Mouse (Mus musculus) gastrocnemius, adult 18-20 months (tissue): ENCODE results near the gene Cphx1. TPM values are rescaled to one million over a fixed set of nuclear protein-coding genes. Genes with fewer than 3 reads are reported as not detected.
"Not testable (repeated sequence)": the region's sequence is repeated elsewhere in the genome, so short reads cannot be mapped to it uniquely, and the experiment has no call there.

Source experiments
- DNase-seq: peaks from one replicate; pipeline ENCODE4 v3.0.0; 2021; ENCODE audit warnings: low spot score
- long read RNA-seq, 2 experiments: library from polyadenylated mRNA; stranded (forward); transcript quantifications; one replicate each; pipeline ENCODE4 v2.0.0; 2021
- total RNA-seq, 2 experiments: library from RNA; stranded (reverse); gene quantifications; 2 replicates each; pipeline ENCODE4 v1.2.3; 2021

The Cphx1 gene
- total RNA-seq: not detected
- long read RNA-seq, experiment 1: 0 reads
- long read RNA-seq, experiment 2: 0 reads

DNA sequence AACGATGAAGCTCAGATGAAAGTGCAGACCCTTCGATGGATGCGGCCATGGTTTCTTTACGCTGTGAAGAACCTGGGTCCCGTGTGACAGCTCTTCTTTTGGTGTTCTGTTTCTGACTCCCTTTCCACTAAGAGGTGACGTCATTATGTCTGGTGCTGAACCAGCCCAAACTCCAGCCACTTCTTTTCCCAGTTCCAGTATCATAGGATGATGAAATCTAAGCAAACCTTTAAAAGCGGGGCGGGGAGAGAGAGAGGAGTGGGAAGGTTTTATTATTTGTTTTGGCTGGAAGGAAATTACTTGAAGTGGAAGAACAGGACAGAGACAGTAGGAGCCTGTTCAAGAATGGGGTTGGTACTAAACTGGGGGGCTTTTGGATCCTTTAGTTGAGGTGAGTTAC is at the start of gene Cphx1:
Gene Cphx1 (plus strand): TSS at position 301 of the 400 bp plus-strand sequence.
- not testable (repeated sequence) for DNase-seq

DNA sequence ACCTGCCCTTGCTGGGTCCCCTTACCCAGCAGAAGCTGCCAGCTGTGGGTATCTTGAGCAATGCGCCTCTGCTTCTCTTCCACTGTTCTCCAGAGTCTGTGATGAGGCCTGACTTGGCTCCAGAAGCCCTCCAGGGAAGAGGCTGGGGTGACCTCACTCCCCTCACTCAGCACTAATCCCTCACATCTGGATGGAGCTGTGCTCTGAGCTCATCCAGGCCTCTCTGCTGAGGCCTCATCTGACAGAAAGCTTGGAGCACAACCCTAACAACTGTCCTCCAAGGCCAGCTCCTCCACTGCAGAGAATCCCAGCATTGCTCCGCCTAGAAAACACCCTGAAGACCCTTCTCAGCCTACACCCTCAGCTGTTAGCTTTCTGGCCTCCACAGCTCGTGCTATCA is 43.5 kb upstream of the Cphx1 start:
- not testable (repeated sequence) for DNase-seq

- DNase-seq: not testable (repeated sequence)
Measured at GRCm38 (mm10) chr14:25895686-25896085, 42.4 kb upstream of the Cphx1 start.

GRCm38 (mm10) chr14:25903000-25903399 is 35.1 kb upstream of the Cphx1 start, which contains the start of gene Plac9a:
Gene Plac9a, minus strand, starts transcription at chr14:25903100.
- DNase-seq: not testable (repeated sequence)

DNA sequence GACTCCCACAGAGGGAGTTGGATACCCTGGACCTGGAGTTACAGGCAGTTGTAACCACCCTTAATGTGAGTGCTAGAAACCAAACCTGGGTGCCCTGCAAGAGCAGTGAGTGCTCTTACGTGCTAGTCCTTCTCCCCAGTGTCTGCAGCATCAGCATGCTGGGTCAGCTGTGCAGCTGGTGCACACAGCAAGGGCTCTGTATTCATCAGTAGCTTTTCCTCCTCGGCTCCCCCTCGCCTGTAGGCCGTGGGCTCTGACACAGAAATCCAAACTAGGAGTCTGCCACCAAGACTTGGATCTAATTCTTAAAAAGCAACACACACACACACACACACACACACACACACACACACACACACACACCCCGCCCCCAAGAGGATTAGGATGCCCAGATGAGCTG is 32.9 kb upstream of the Cphx1 start:
- not testable (repeated sequence) for DNase-seq

DNA sequence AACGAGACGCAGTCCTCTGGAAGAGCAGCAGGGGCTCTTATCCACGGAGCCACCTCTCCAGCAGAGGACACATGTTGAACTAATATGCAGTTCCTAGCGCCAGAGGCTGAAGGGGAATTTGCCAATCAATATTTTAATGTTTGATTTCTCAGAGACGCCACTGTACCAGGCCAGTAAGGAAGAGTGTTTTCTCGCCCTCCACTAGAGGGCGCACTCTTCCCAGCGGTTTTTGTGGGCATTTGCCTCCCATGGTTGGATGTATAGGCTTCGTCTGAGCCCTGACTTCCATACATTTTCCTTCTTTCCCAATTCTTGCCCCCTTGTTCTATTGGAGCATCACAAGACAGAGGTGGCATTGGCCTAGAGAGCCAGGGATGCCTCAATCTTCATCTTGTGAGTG is 30.8 kb upstream of the Cphx1 start:
- DNase-seq: not testable (repeated sequence)

GRCm38 (mm10) chr14:25908976-25909375 is 29.1 kb upstream of the Cphx1 start:
- not testable (repeated sequence) for DNase-seq

GRCm38 (mm10) chr14:25918427-25919170 is 19.5 kb upstream of the Cphx1 start:
- not testable (repeated sequence) for DNase-seq

DNA sequence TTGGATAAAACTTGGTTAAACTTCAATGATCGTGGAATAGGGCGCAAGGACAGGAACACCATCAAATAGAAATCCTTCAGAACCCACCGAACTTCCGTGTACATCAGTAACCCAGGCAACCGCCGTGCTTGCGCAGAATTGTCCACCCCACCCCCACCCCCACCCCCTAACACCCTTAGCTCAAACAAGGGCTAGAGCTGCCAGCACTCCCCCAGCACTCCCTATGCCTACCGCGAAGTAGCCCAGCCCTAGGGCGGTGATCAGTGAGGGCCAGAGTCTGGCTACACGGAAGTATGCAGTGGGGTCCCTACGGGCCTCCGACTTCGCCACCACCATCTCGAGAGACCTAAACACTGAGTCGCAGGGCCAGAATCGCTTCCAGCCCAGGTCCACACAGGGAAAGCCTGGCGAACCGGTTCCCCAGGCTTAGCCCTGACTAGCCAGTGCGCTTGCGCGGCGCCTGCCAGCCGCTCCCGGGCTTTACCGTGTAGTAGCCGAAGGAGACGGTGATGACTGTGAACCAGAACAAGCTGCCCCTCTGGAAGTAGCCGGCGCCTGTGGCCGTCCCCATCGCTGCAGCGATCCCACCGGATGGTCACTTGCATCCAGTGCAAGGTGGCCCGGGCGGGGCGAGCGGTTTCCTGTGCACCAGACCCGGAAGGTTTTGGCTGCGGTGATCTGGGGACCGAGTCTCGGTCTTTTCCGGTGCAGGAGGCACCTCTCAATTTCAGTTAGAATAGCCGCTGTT is 11.1 kb upstream of the Cphx1 start:
- not testable (repeated sequence) for DNase-seq

DNA sequence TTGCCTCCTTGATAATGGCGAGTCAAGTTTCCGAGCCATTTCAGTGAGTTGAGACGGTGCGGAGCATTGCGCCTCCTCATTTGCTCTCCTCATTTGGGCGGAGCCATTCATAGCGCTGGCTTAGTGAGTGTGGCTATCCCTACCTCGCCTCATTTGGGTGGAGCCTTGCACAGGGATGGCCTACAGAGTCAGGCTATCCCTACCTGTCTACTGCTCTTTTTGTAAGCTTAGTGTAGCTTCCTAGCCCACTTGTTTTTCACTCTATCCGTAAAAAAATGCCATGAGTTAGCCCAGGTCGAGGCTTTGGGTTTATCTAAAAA is 10.6 kb upstream of the Cphx1 start, which contains the start of gene Tmem254a:
Gene Tmem254a (minus strand): TSS at position 111 of the 320 bp plus-strand sequence.
- not testable (repeated sequence) for DNase-seq

DNA sequence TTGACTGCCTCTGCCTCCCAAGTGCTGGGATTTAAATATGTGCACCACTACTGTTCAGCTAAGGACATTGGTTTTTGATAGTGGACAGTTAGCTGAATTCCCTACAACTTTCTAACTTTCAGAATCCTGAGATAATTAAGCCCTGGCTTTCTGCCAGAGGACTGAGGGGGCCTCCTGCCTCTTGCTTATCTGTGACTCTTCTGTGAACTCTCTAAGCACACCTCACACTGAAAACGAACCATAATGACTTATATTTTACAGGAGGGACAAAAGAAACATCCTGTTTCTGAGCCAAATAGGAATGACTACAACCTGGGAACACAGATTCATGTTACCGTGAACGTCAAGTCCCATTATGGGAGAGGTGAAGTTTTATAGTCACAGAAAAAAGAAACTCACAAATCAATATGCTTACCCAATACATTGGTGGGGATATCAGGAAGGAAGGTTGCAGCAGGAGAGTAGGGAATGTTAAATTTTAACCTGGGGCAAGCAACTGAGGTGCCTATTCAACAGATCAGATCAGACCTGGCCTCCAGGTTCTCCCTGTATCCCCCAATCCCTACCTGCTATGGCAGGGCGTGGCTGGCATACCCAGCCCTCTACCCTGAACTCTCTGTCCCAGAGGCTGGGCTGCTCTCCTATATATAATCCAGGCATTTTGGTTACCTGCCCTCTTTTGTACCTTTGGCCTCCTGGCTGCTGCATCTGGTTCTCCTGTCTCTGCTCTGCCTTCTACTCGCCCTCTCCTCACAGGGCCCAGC is 1.1 kb upstream of the Cphx1 start:
- not testable (repeated sequence) for DNase-seq

GRCm38 (mm10) chr14:25957861-25958260 is 19.8 kb downstream of the Cphx1 start:
- not testable (repeated sequence) for DNase-seq

DNA sequence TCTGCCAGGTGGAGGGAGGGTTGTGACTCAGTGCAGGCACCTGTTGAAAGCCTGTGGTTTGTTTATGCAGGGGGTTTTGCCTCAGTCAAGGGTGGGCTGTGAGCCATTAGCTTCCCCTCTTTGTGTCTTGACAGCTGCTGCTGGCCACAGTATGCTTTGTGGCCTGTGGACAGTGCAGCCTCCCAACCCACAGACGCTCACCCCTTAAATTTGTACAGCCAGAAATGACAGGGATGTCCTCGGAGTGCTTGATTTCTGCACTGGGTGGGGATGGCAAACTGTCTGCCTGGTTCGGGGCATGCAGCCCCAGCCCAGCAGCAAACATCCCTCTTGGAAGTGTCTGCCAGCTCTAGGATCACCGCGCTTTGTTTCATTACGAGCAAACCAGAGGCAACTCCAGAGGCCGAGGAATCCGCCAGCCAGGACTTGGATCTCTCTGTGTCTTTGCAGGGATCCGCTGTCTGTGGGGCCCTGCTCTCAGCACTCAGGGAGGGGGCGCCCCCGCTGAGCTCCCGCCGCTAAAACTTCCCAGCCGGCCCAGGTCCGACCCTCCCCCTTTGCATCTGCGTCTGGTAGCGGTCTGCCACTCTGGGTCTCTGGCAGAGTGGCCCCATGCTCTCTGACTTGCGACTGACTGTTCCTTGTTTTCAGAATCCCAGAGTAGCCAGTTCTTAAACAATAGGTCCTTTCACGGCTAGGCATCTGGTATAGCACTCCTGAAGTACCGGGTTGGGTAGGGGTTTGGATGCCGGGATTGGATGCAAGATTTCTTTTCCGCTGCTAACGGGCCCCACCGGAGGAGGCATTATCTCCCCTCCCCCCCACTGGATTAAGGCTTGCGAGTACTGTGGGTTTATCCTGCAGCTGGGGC is 40.5 kb downstream of the Cphx1 start, which contains the start of gene Duxbl1:
Gene Duxbl1 (plus strand): TSS at position 207 of the 871 bp plus-strand sequence.
- DNase-seq: not testable (repeated sequence)

GRCm38 (mm10) chr14:25979242-25979941 is 41.3 kb downstream of the Cphx1 start:
- DNase-seq: not testable (repeated sequence)

DNA sequence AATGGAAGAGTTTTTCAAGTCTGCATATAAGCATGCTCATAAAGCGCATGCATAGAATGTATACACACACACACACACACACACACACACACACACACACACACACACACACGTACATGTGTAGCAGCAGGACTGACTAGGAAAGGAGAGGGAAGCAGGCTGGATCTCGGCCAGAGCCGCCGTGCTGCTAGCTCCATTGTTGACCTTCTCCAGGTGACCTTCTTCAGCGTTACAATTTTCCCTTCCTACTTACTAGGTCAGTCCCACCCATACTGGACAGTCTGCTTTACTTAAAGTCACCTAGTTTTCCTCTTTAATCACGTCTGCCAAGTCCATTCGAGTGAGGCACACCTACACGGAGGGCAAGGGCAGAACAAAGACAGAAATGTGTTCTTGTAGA is 43.8 kb downstream of the Cphx1 start:
- not testable (repeated sequence) for DNase-seq

Other genes starting within 250 kb of the Cphx1 start
- gene Ppif, start 244.2 kb upstream of the Cphx1 start, total RNA-seq: 10 to 100 TPM; 27.3 to 33.8 TPM
- 10 to 100 TPM; 53.7 to 60.4 TPM for gene Zcchc24, start 169.3 kb upstream of the Cphx1 start, total RNA-seq
- 100 to 1,000 TPM; 100 to 102 TPM for gene Anxa11, start 96.1 kb upstream of the Cphx1 start, total RNA-seq
- 1 to 10 TPM; 2.2 to 4.1 TPM for gene Plac9a, start 35.2 kb upstream of the Cphx1 start, total RNA-seq
- gene Tmem254a, start 10.6 kb upstream of the Cphx1 start, total RNA-seq: under 1 TPM; 0.25 to 0.26 TPM
- not detected for gene Duxbl1, start 40.3 kb downstream of the Cphx1 start, total RNA-seq
- 10 to 100 TPM in 1 of 2 experiments, 1 to 10 TPM in 1; 8.2 to 16.4 TPM for gene Gm9780, start 104.4 kb downstream of the Cphx1 start, total RNA-seq
- gene Tmem254c, start 129.1 kb downstream of the Cphx1 start, total RNA-seq: 1 to 10 TPM in 1 of 2 experiments, under 1 TPM in 1; 0.76 to 1.3 TPM
- not detected for gene Cphx2, start 143.2 kb downstream of the Cphx1 start, total RNA-seq
- not detected for gene Cphx3, start 144.0 kb downstream of the Cphx1 start, total RNA-seq
- gene Duxbl2, start 180.0 kb downstream of the Cphx1 start, total RNA-seq: not detected
- gene Plac9b, start 244.2 kb downstream of the Cphx1 start, total RNA-seq: 10 to 100 TPM; 29.3 to 34.0 TPM